17 mouse cellular contexts compared by ENCODE assay signal in the genomic region with DNA sequence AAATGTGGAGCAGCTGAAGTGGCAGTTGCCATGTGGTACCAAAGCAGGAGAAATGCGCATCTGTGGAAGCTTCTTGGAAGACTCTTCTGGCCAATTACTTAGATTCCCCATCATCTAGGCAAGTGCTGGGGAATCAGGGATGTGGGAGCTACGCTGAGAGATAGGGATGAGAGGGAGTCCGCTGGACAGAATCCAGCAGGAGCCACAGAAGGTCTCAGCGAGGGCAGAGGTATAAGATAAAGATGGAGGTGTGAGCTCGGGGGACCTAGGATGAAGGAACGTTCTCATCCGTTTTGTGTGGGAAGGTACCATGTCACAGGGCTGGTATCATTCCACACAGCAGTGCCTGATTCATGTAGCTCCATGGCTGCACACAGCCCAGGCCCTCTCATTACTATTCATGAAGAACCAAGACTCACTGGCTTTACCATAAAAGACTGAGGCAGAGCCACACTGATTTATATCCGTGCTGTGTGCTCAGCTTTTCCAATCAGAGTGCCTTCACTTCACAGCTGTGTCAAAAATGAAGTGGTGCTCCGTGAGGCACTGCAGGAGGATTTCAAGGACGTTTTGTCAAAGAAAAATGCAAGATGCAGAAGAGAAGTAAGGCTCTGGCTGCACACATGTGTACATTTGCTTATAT.
A peak's percentile ranks its signal among the peaks of the same experiment; 100 is the strongest.
DNase-seq lines count a peak whose midpoint lies in the region; ATAC-seq and TF ChIP-seq lines count a peak whose summit lies in the region.
"Had no signal": no experiment of that assay in that cellular context is flagged by ENCODE, and none has a peak within 500 bp of the region (broad histone marks: within the 10 kb centered on the region; RNA-seq: fewer than 3 reads in every experiment).

No protein-coding gene starts in this region.

- no peak for TF ChIP-seq CTCF in layer of hippocampus, adult 2 months (conservative IDR thresholded peaks at IDR 0.05)

- DNase-seq in layer of hippocampus, adult 2 months (ENCODE audit: low spot score in 2 of 2): no peak
- no peak for DNase-seq in layer of hippocampus, adult 11-12 months (ENCODE audit: low spot score)
- no peak for DNase-seq in urinary bladder, postnatal 25 days (ENCODE audit: low spot score)
- DNase-seq: cerebellum, adult 11 months; gastrocnemius, postnatal 10 days; heart, postnatal 4 days; kidney, adult 2 months; kidney, postnatal 36 days; layer of hippocampus, postnatal 36 days; right cerebral cortex, postnatal 25 days had no signal

- WGBS in forebrain, embryonic 15.5 days: 59% methylated on average over 10 of the region's 10 CpGs
- WGBS in hindbrain, embryonic 16.5 days: 55% methylated on average over 10 of the region's 10 CpGs
- WGBS in neural tube, embryonic 12.5 days: 48% methylated on average over 10 of the region's 10 CpGs
- 51% methylated on average over 10 of the region's 10 CpGs for WGBS in heart, embryonic 12.5 days

- H3K9ac ChIP-seq in forebrain, embryonic 15.5 days (replicated peaks): no peak overlapping the region
- no peak overlapping the region for H3K9ac ChIP-seq in hindbrain, embryonic 16.5 days (ENCODE audit: low read depth, low read length)
- no peak overlapping the region for H3K9ac ChIP-seq in neural tube, embryonic 12.5 days
- H3K9ac ChIP-seq in heart, embryonic 12.5 days: no peak overlapping the region
- H3K9ac ChIP-seq: embryonic facial prominence, embryonic 12.5 days; heart, embryonic 13.5 days; liver, embryonic 14.5 days had no signal

- peaks cover 13% of the 10 kb centered on the region for H3K36me3 ChIP-seq in forebrain, embryonic 15.5 days
- H3K36me3 ChIP-seq in hindbrain, embryonic 16.5 days (ENCODE audit: control insufficient read depth, insufficient read depth, low read length): peaks cover 3% of the 10 kb centered on the region
- no peaks in the 10 kb centered on the region; the same call in 1 of the 2 replicates for H3K36me3 ChIP-seq in neural tube, embryonic 12.5 days
- no peaks in the 10 kb centered on the region for H3K36me3 ChIP-seq in heart, embryonic 12.5 days
- H3K36me3 ChIP-seq: embryonic facial prominence, embryonic 12.5 days; heart, embryonic 13.5 days had no signal

- H3K4me3 ChIP-seq in layer of hippocampus, adult 2 months: no peak overlapping the region
- H3K4me3 ChIP-seq in forebrain, embryonic 15.5 days: no peak overlapping the region
- no peak overlapping the region for H3K4me3 ChIP-seq in hindbrain, embryonic 16.5 days (ENCODE audit: low read length)
- H3K4me3 ChIP-seq in neural tube, embryonic 12.5 days: no peak overlapping the region
- no peak overlapping the region for H3K4me3 ChIP-seq in heart, embryonic 12.5 days
- H3K4me3 ChIP-seq: embryonic facial prominence, embryonic 12.5 days; heart, embryonic 13.5 days had no signal

- peak; percentile 57; the same call in 1 of the 2 replicates for ATAC-seq in forebrain, embryonic 15.5 days (replicated peaks)
- ATAC-seq in hindbrain, embryonic 16.5 days: peak; percentile 27; the same call in 1 of the 2 replicates
- peak; percentile 93 for ATAC-seq in neural tube, embryonic 12.5 days (ENCODE audit: low FRiP score, low read depth)
- ATAC-seq in heart, embryonic 12.5 days (ENCODE audit: insufficient number of reproducible peaks, low FRiP score): no peak

- H3K9me3 ChIP-seq in forebrain, embryonic 15.5 days: no peaks in the 10 kb centered on the region
- no peaks in the 10 kb centered on the region for H3K9me3 ChIP-seq in hindbrain, embryonic 16.5 days (ENCODE audit: control insufficient read depth, low read length)
- no peaks in the 10 kb centered on the region for H3K9me3 ChIP-seq in neural tube, embryonic 12.5 days
- H3K9me3 ChIP-seq in heart, embryonic 12.5 days (replicated peaks): no peaks in the 10 kb centered on the region
- H3K9me3 ChIP-seq: embryonic facial prominence, embryonic 12.5 days; heart, embryonic 13.5 days had no signal

- no peak overlapping the region for H3K4me2 ChIP-seq in forebrain, embryonic 15.5 days (replicated peaks)
- no peak overlapping the region for H3K4me2 ChIP-seq in hindbrain, embryonic 16.5 days (ENCODE audit: low read length)
- 0 out of 2 replicates have a peak overlapping the region, but pooled peaks have one; percentile 22 for H3K4me2 ChIP-seq in neural tube, embryonic 12.5 days (replicated peaks)
- H3K4me2 ChIP-seq in heart, embryonic 12.5 days: no peak overlapping the region
- H3K4me2 ChIP-seq: embryonic facial prominence, embryonic 12.5 days; heart, embryonic 13.5 days had no signal

- peak overlapping the region; percentile 37 for H3K27ac ChIP-seq in layer of hippocampus, adult 2 months
- peak overlapping the region; percentile 76 for H3K27ac ChIP-seq in forebrain, embryonic 15.5 days (replicated peaks)
- H3K27ac ChIP-seq in hindbrain, embryonic 16.5 days (ENCODE audit: low read depth, low read length): peak overlapping the region; percentile 65
- H3K27ac ChIP-seq in neural tube, embryonic 12.5 days: peak overlapping the region; percentile 65
- H3K27ac ChIP-seq in heart, embryonic 12.5 days (ENCODE audit: poor library complexity, severe bottlenecking): no peak overlapping the region
- H3K27ac ChIP-seq: embryonic facial prominence, embryonic 12.5 days; heart, embryonic 13.5 days; liver, embryonic 14.5 days had no signal

- H3K4me1 ChIP-seq in forebrain, embryonic 15.5 days: peaks cover 34% of the 10 kb centered on the region
- peaks cover 11% of the 10 kb centered on the region for H3K4me1 ChIP-seq in hindbrain, embryonic 16.5 days (ENCODE audit: control insufficient read depth, insufficient read depth, low read depth, low read length)
- H3K4me1 ChIP-seq in neural tube, embryonic 12.5 days: peaks cover 27% of the 10 kb centered on the region
- 0 out of 2 replicates have a peak, but pooled peaks cover 6% of the 10 kb centered on the region for H3K4me1 ChIP-seq in heart, embryonic 12.5 days (replicated peaks)
- H3K4me1 ChIP-seq: embryonic facial prominence, embryonic 12.5 days had no signal

- no peaks in the 10 kb centered on the region for H3K27me3 ChIP-seq in forebrain, embryonic 15.5 days
- H3K27me3 ChIP-seq in hindbrain, embryonic 16.5 days (replicated peaks; ENCODE audit: control insufficient read depth, insufficient read depth, low read length): no peaks in the 10 kb centered on the region
- H3K27me3 ChIP-seq in neural tube, embryonic 12.5 days (replicated peaks): no peaks in the 10 kb centered on the region
- no peaks in the 10 kb centered on the region for H3K27me3 ChIP-seq in heart, embryonic 12.5 days (replicated peaks)
- H3K27me3 ChIP-seq: embryonic facial prominence, embryonic 12.5 days; heart, embryonic 13.5 days had no signal
